Mouse (Mus musculus) ES-E14 (cell line): ENCODE data around the gene Ehhadh. TPM values are rescaled to one million over a fixed set of nuclear protein-coding genes. Genes with fewer than 3 reads are reported as not detected.
A peak's percentile ranks its signal among the peaks of the same experiment; 100 is the strongest.

Experiments
- DNase-seq: peaks from one replicate; pipeline ENCODE4 v3.0.0-alpha.2; 2013; ENCODE audit warnings: low read depth, low spot score
- H3K27ac ChIP-seq: 2 replicates; pipeline ENCODE4 v1.5.1; 2012; ENCODE audit warnings: low read depth, mild to moderate bottlenecking, low read length, moderate library complexity, mixed read lengths; ENCODE audit not compliant: poor library complexity, insufficient read depth, severe bottlenecking
- H3K36me3 ChIP-seq: 2 replicates; pipeline ENCODE4 v1.6.1; 2012; ENCODE audit warnings: mild to moderate bottlenecking, low read length, moderate library complexity, mixed read lengths; ENCODE audit not compliant: control insufficient read depth, poor library complexity, insufficient read depth, severe bottlenecking
- H3K4me1 ChIP-seq, 2 experiments: fragments of 150-350 bp in 1 of 2; sonication (generic) in 1 of 2; 2 replicates each; pipeline ENCODE4 v1.6.1; 2012; ENCODE audit warnings: low read length in 2 of 2, mild to moderate bottlenecking in 1 of 2, mixed read lengths in 1 of 2; ENCODE audit not compliant: control insufficient read depth in 2 of 2, insufficient read depth in 2 of 2, poor library complexity in 1 of 2
- H3K4me3 ChIP-seq, 2 experiments: fragments of 150-350 bp in 1 of 2; sonication (generic) in 1 of 2; 2 replicates each; pipeline ENCODE4 v1.5.1; 2012; ENCODE audit warnings: low read length in 2 of 2, low read depth in 1 of 2, mild to moderate bottlenecking in 1 of 2, mixed read lengths in 1 of 2; ENCODE audit not compliant: insufficient read depth in 1 of 2, poor library complexity in 1 of 2, severe bottlenecking in 1 of 2
- H3K9ac ChIP-seq: 2 replicates; pipeline ENCODE4 v1.6.1; 2012; ENCODE audit warnings: low read depth, mild to moderate bottlenecking, low read length, mixed read lengths; ENCODE audit not compliant: poor library complexity, insufficient read depth, severe bottlenecking
- H3K9me3 ChIP-seq: fragments of 150-350 bp; sonication (generic); 2 replicates; pipeline ENCODE4 v1.6.1; 2012; ENCODE audit warnings: low read depth, mild to moderate bottlenecking, low read length; ENCODE audit not compliant: control insufficient read depth, insufficient read depth
- CHD2 ChIP-seq: IDR thresholded peaks from 2 replicates; pipeline ENCODE4 v1.6.1; 2014; ENCODE audit warnings: mild to moderate bottlenecking, low read depth, low read length, inconsistent platforms
- HCFC1 ChIP-seq: IDR thresholded peaks from 2 replicates; pipeline ENCODE4 v1.6.1; 2012; ENCODE audit warnings: low read length, inconsistent platforms, borderline replicate concordance; ENCODE audit not compliant: insufficient read depth
- MAFK ChIP-seq: IDR thresholded peaks from 2 replicates; pipeline ENCODE4 v1.6.1; 2014; ENCODE audit warnings: mild to moderate bottlenecking, low read depth, low read length, inconsistent platforms; ENCODE audit not compliant: insufficient read depth
- ZC3H11A ChIP-seq: IDR thresholded peaks from 2 replicates; pipeline ENCODE4 v1.6.1; 2012; ENCODE audit warnings: low read depth, mild to moderate bottlenecking, inconsistent platforms, low read length, borderline replicate concordance
- ZNF384 ChIP-seq: IDR thresholded peaks from 2 replicates; pipeline ENCODE4 v1.6.1; 2012; ENCODE audit warnings: low read depth, low read length, inconsistent platforms
- in situ Hi-C, 2 experiments: fragments of 600-800 bp; cut with MboI; formaldehyde crosslinking; loops; one replicate each; pipeline ENCODE4 v1.15.1; 2025; ENCODE audit warnings: low sequenced_read_pairs in 2 of 2, inconsistent platforms in 1 of 2; ENCODE audit not compliant: unreplicated experiment in 2 of 2
- total RNA-seq: library from RNA; depleted of rRNA; stranded (reverse); fragments of 300-350 nt; gene quantifications from 2 replicates; pipeline ENCODE4 v1.2.3, GENCODE M21; 2012

Ehhadh gene
- total RNA-seq, 1 experiment = 1.5 TPM

GRCm38 (mm10) chr16:21785000-21785399 lies 2.6 kb downstream of the Ehhadh start:
- in situ Hi-C loops = no loop called here
- TF ChIP-seq ZC3H11A (0 out of 2 replicates have a peak, but pooled peaks have one; percentile 17), MAFK (no peak)
- Histone ChIP-seq H3K4me3 (no peak overlapping the region), H3K4me1 (peaks cover 0 to 3% of the 10 kb centered on the region in 2 experiments; a peak in 1 of 4 replicates), H3K36me3 (no peaks in the 10 kb centered on the region), H3K9me3 (no peaks in the 10 kb centered on the region), H3K27ac (no peak overlapping the region), H3K9ac (no peak overlapping the region)
- no peak for DNase-seq

- no peaks in the 10 kb centered on the region; a peak in 1 of 4 replicates for H3K4me1 ChIP-seq
- no peak overlapping the region for H3K4me3 ChIP-seq
- in situ Hi-C loops = no loop called here
These were observed 4.8 kb downstream of the Ehhadh start for GRCm38 (mm10) chr16:21782807-21783206.

GRCm38 (mm10) chr16:21781895-21782294 lies 5.7 kb downstream of the Ehhadh start:
- in situ Hi-C loops = no loop called here

More at GRCm38 (mm10) chr16:21782807-21783206, 4.8 kb downstream of the Ehhadh start:
- no peak for DNase-seq
- Histone ChIP-seq H3K27ac (no peak overlapping the region), H3K9ac (no peak overlapping the region), H3K36me3 (no peaks in the 10 kb centered on the region), H3K9me3 (no peaks in the 10 kb centered on the region)
- TF ChIP-seq ZC3H11A (no peak), HCFC1 (no peak), ZNF384 (no peak), MAFK (no peak), CHD2 (no peak)

GRCm38 (mm10) chr16:21781277-21781676 lies 6.3 kb downstream of the Ehhadh start:
- H3K27ac ChIP-seq = no peak overlapping the region
- in situ Hi-C loops = no loop called here
- H3K36me3 ChIP-seq = no peaks in the 10 kb centered on the region
- no peak for TF ChIP-seq MAFK
- TF ChIP-seq CHD2 = no peak
- TF ChIP-seq HCFC1 = no peak
- no peak for TF ChIP-seq ZNF384
- TF ChIP-seq ZC3H11A = no peak
- no peak overlapping the region for H3K4me3 ChIP-seq
- no peaks in the 10 kb centered on the region for H3K9me3 ChIP-seq
- H3K4me1 ChIP-seq = no peaks in the 10 kb centered on the region
- no peak for DNase-seq
- H3K9ac ChIP-seq = no peak overlapping the region

More at GRCm38 (mm10) chr16:21781895-21782294, 5.7 kb downstream of the Ehhadh start:
- Histone ChIP-seq H3K4me3 (no peak overlapping the region), H3K9me3 (no peaks in the 10 kb centered on the region), H3K27ac (no peak overlapping the region), H3K36me3 (no peaks in the 10 kb centered on the region), H3K9ac (no peak overlapping the region), H3K4me1 (no peaks in the 10 kb centered on the region)
- TF ChIP-seq ZNF384 (no peak), CHD2 (no peak)
- DNase-seq = no peak

- in situ Hi-C loops = no loop called here
- TF ChIP-seq ZC3H11A (no peak), ZNF384 (no peak), MAFK (no peak), CHD2 (no peak)
- DNase-seq = no peak
- no peak overlapping the region for H3K4me3 ChIP-seq
- no peaks in the 10 kb centered on the region for H3K9me3 ChIP-seq
- H3K36me3 ChIP-seq = no peaks in the 10 kb centered on the region
- no peaks in the 10 kb centered on the region for H3K4me1 ChIP-seq
- no peak overlapping the region for H3K27ac ChIP-seq
- H3K9ac ChIP-seq = no peak overlapping the region
These were observed 8.5 kb downstream of the Ehhadh start for GRCm38 (mm10) chr16:21779149-21779548.
